Mouse (Mus musculus): ENCODE measurements around the gene Akr1c18. TPM values are rescaled to one million over a fixed set of nuclear protein-coding genes. Genes with fewer than 3 reads are reported as not detected.

Akr1c18 gene
- polyA plus RNA-seq (2014; fragmentation: Illumina TruSeq; extraction: RNeasy Lipid Tissue Mini Kit (QIAGEN cat#74804); ENCODE audit: low read depth, low replicate concordance), result 3,080 TPM

DNA sequence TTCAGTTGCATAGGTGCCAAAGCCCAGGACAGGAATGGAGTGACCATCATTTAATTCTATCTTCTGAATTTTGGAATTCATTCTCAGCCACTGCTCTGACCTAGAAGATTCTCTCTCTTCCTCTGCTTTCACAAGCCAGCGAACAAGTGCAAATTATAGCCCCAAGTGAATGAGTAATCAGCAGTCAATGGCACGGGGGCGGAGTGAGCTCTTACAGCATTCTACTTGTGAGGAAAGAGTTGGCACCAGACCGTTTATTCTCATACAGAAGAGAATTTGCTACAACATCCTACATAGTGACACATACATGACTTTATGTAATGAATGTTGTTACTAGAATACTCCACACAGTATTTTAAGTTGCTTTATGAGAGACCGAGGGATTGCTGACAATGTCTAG is at the start of gene Akr1c18:
Gene Akr1c18 (minus strand): TSS at position 137 of the 400 bp plus-strand sequence.

DNA sequence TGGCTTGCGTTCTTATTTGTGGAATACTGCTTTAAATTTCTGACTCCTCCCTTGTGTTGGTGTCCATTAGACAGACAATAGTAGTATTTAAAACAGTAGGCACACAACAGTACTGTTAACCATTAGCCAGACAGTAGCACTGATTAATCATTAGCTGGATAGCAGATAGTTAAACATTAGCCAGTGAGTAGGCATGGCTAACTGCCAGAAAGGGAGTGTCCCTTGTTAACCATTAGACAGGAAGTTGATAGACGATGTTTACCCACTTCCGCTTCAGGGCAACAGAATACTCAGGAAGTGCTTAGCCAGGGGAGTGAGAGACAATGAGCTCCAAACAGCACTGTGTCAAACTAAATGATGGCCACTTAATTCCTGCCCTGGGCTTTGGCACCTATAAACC is 40.5 kb upstream of the Akr1c18 start, which contains the start of gene Akr1c13:
Gene Akr1c13 (plus strand): TSS at position 247 of the 400 bp plus-strand sequence.

Other genes starting within 250 kb of the Akr1c18 start
- gene Net1, start 232.4 kb downstream of the Akr1c18 start, polyA plus RNA-seq (2014; fragmentation: Illumina TruSeq; extraction: RNeasy Lipid Tissue Mini Kit (QIAGEN cat#74804); ENCODE audit: low read depth, low replicate concordance), result 340 TPM
- gene Tubal3, start 232.4 kb downstream of the Akr1c18 start, polyA plus RNA-seq (2014; fragmentation: Illumina TruSeq; extraction: RNeasy Lipid Tissue Mini Kit (QIAGEN cat#74804); ENCODE audit: low read depth, low replicate concordance), result not detected
- not detected for gene Ucn3, start 205.3 kb downstream of the Akr1c18 start, polyA plus RNA-seq (2014; fragmentation: Illumina TruSeq; extraction: RNeasy Lipid Tissue Mini Kit (QIAGEN cat#74804); ENCODE audit: low read depth, low replicate concordance)
- 4.3 TPM for gene Akr1c14, start 101.6 kb downstream of the Akr1c18 start, polyA plus RNA-seq (2014; fragmentation: Illumina TruSeq; extraction: RNeasy Lipid Tissue Mini Kit (QIAGEN cat#74804); ENCODE audit: low read depth, low replicate concordance)
- 95.5 TPM for gene Akr1c13, start 40.5 kb upstream of the Akr1c18 start, polyA plus RNA-seq (2014; fragmentation: Illumina TruSeq; extraction: RNeasy Lipid Tissue Mini Kit (QIAGEN cat#74804); ENCODE audit: low read depth, low replicate concordance)
- 0.64 TPM for gene Akr1c19, start 78.0 kb upstream of the Akr1c18 start, polyA plus RNA-seq (2014; fragmentation: Illumina TruSeq; extraction: RNeasy Lipid Tissue Mini Kit (QIAGEN cat#74804); ENCODE audit: low read depth, low replicate concordance)
- 2.3 TPM for gene Akr1c12, start 128.8 kb upstream of the Akr1c18 start, polyA plus RNA-seq (2014; fragmentation: Illumina TruSeq; extraction: RNeasy Lipid Tissue Mini Kit (QIAGEN cat#74804); ENCODE audit: low read depth, low replicate concordance)